Mouse (Mus musculus): Measurements from ENCODE around the gene Tekt1. TPM values are rescaled to one million over a fixed set of nuclear protein-coding genes. Genes with fewer than 3 reads are reported as not detected.
A peak's percentile ranks its signal among the peaks of the same experiment; 100 is the strongest.

The Tekt1 gene
- polyA plus RNA-seq, 1 experiment from 2014 or later = 8.4 TPM

- no peak overlapping the region for H3K4me2 ChIP-seq
- no peak for ATAC-seq (ENCODE audit: low FRiP score, low read depth)
- H3K27me3 ChIP-seq = no peaks in the 10 kb centered on the region
- H3K4me1 ChIP-seq (replicated peaks) = no peaks in the 10 kb centered on the region
- no peak overlapping the region for H3K4me3 ChIP-seq
- H3K36me3 ChIP-seq = no peaks in the 10 kb centered on the region
- no peaks in the 10 kb centered on the region for H3K9me3 ChIP-seq
- no peak overlapping the region for H3K27ac ChIP-seq (replicated peaks)
- WGBS = 85% methylated on average over 4 of the region's 4 CpGs
- no peak overlapping the region for H3K9ac ChIP-seq
Measured at GRCm38 (mm10) chr11:72379351-72379750, 17.1 kb upstream of the Tekt1 start.

- H3K36me3 ChIP-seq = no peaks in the 10 kb centered on the region
- H3K4me1 ChIP-seq (replicated peaks) = no peaks in the 10 kb centered on the region
- no peak overlapping the region for H3K9ac ChIP-seq
- H3K4me2 ChIP-seq = no peak overlapping the region
- ATAC-seq (ENCODE audit: low FRiP score, low read depth) = no peak
- H3K4me3 ChIP-seq = no peak overlapping the region
- H3K9me3 ChIP-seq = no peaks in the 10 kb centered on the region
- no peaks in the 10 kb centered on the region for H3K27me3 ChIP-seq
- WGBS = 75% methylated on average over 7 of the region's 7 CpGs
- no peak overlapping the region for H3K27ac ChIP-seq (replicated peaks)
Measured at GRCm38 (mm10) chr11:72378222-72378621, 16.0 kb upstream of the Tekt1 start.

- no peak for ATAC-seq (ENCODE audit: low FRiP score, low read depth)
- H3K4me2 ChIP-seq = no peak overlapping the region
- no peaks in the 10 kb centered on the region for H3K27me3 ChIP-seq
- no peak overlapping the region for H3K4me3 ChIP-seq
- H3K4me1 ChIP-seq (replicated peaks) = no peaks in the 10 kb centered on the region
- WGBS = 82% methylated on average over 2 of the region's 2 CpGs
- H3K36me3 ChIP-seq = no peaks in the 10 kb centered on the region
- no peak overlapping the region for H3K27ac ChIP-seq (replicated peaks)
- H3K9me3 ChIP-seq = no peaks in the 10 kb centered on the region
- no peak overlapping the region for H3K9ac ChIP-seq
Measured at GRCm38 (mm10) chr11:72376562-72376961, 14.3 kb upstream of the Tekt1 start.

- no peak overlapping the region for H3K27ac ChIP-seq (replicated peaks)
- no peaks in the 10 kb centered on the region for H3K27me3 ChIP-seq
- WGBS = 33% methylated on average over 12 of the region's 12 CpGs
- H3K4me3 ChIP-seq = no peak overlapping the region
- no peak for ATAC-seq (ENCODE audit: low FRiP score, low read depth)
- H3K4me2 ChIP-seq = no peak overlapping the region
- H3K36me3 ChIP-seq = no peaks in the 10 kb centered on the region
- peaks cover 6% of the 10 kb centered on the region; the same call in 1 of the 2 replicates for H3K4me1 ChIP-seq (replicated peaks)
- no peaks in the 10 kb centered on the region for H3K9me3 ChIP-seq
- no peak overlapping the region for H3K9ac ChIP-seq
Measured at GRCm38 (mm10) chr11:72369904-72370672, 7.8 kb upstream of the Tekt1 start.

- 46% methylated on average over 11 of the region's 11 CpGs for WGBS
- H3K27ac ChIP-seq (replicated peaks) = no peak overlapping the region
- H3K4me3 ChIP-seq = no peak overlapping the region
- no peak for ATAC-seq (ENCODE audit: low FRiP score, low read depth)
- H3K4me2 ChIP-seq = no peak overlapping the region
- H3K4me1 ChIP-seq (replicated peaks) = peaks cover 6% of the 10 kb centered on the region; the same call in 1 of the 2 replicates
- H3K27me3 ChIP-seq = no peaks in the 10 kb centered on the region
- H3K9me3 ChIP-seq = no peaks in the 10 kb centered on the region
- H3K36me3 ChIP-seq = no peaks in the 10 kb centered on the region
- H3K9ac ChIP-seq = no peak overlapping the region
Measured at GRCm38 (mm10) chr11:72367934-72368674, 5.9 kb upstream of the Tekt1 start.

- WGBS = 84% methylated on average over 9 of the region's 9 CpGs
- H3K4me3 ChIP-seq = no peak overlapping the region
- no peaks in the 10 kb centered on the region for H3K9me3 ChIP-seq
- no peaks in the 10 kb centered on the region for H3K36me3 ChIP-seq
- no peaks in the 10 kb centered on the region for H3K27me3 ChIP-seq
- H3K4me1 ChIP-seq (replicated peaks) = peaks cover 19% of the 10 kb centered on the region; the same call in 1 of the 2 replicates
- no peak overlapping the region for H3K4me2 ChIP-seq
- no peak for ATAC-seq (ENCODE audit: low FRiP score, low read depth)
- H3K9ac ChIP-seq = no peak overlapping the region
- H3K27ac ChIP-seq (replicated peaks) = no peak overlapping the region
Measured at GRCm38 (mm10) chr11:72366126-72366525, 3.9 kb upstream of the Tekt1 start.

GRCm38 (mm10) chr11:72364526-72364925 is 2.3 kb upstream of the Tekt1 start:
- no peak overlapping the region for H3K4me3 ChIP-seq
- no peak overlapping the region for H3K4me2 ChIP-seq
- no peaks in the 10 kb centered on the region for H3K36me3 ChIP-seq
- H3K9me3 ChIP-seq = no peaks in the 10 kb centered on the region
- no peak overlapping the region for H3K27ac ChIP-seq (replicated peaks)
- H3K4me1 ChIP-seq (replicated peaks) = peaks cover 22% of the 10 kb centered on the region; the same call in 1 of the 2 replicates
- H3K27me3 ChIP-seq = no peaks in the 10 kb centered on the region
- 97% methylated on average over 5 of the region's 5 CpGs for WGBS
- no peak overlapping the region for H3K9ac ChIP-seq
- no peak for ATAC-seq (ENCODE audit: low FRiP score, low read depth)

GRCm38 (mm10) chr11:72363523-72364240 is 1.4 kb upstream of the Tekt1 start:
- Histone ChIP-seq H3K4me1 (replicated peaks) (peaks cover 22% of the 10 kb centered on the region; the same call in 1 of the 2 replicates), H3K9me3 (no peaks in the 10 kb centered on the region), H3K27me3 (no peaks in the 10 kb centered on the region), H3K4me3 (no peak overlapping the region), H3K4me2 (no peak overlapping the region), H3K36me3 (no peaks in the 10 kb centered on the region), H3K9ac (no peak overlapping the region), H3K27ac (replicated peaks) (no peak overlapping the region)
- WGBS = 69% methylated on average over 8 of the region's 8 CpGs
- no peak for ATAC-seq (ENCODE audit: low FRiP score, low read depth)

GRCm38 (mm10) chr11:72361385-72362346 is 576 bp downstream of the Tekt1 start:
- H3K4me2 ChIP-seq = peak overlapping the region; percentile 91
- WGBS = 7% methylated on average over 42 of the region's 42 CpGs
- peak overlapping the region; percentile 53 for H3K27ac ChIP-seq (replicated peaks)
- H3K4me1 ChIP-seq (replicated peaks) = peaks cover 16% of the 10 kb centered on the region; the same call in 1 of the 2 replicates
- peak overlapping the region; percentile 47 for H3K9ac ChIP-seq
- no peaks in the 10 kb centered on the region for H3K27me3 ChIP-seq
- peak overlapping the region; percentile 51 for H3K4me3 ChIP-seq
- ATAC-seq (ENCODE audit: low FRiP score, low read depth) = peak; percentile 94
- H3K36me3 ChIP-seq = no peaks in the 10 kb centered on the region
- H3K9me3 ChIP-seq = no peaks in the 10 kb centered on the region

- WGBS = 26% methylated on average over 20 of the region's 20 CpGs
- H3K9ac ChIP-seq = no peak overlapping the region
Measured at GRCm38 (mm10) chr11:72354971-72355728, 7.1 kb downstream of the Tekt1 start.

More at GRCm38 (mm10) chr11:72354971-72355728, 7.1 kb downstream of the Tekt1 start:
- H3K4me1 ChIP-seq (replicated peaks) = 0 out of 2 replicates have a peak, but pooled peaks cover 3% of the 10 kb centered on the region
- H3K4me3 ChIP-seq = no peak overlapping the region
- H3K4me2 ChIP-seq = no peak overlapping the region
- no peaks in the 10 kb centered on the region for H3K9me3 ChIP-seq
- H3K36me3 ChIP-seq = no peaks in the 10 kb centered on the region
- no peak for ATAC-seq (ENCODE audit: low FRiP score, low read depth)
- H3K27me3 ChIP-seq = no peaks in the 10 kb centered on the region
- no peak overlapping the region for H3K27ac ChIP-seq (replicated peaks)
